Mouse (Mus musculus) cortical plate, adult 2 months (tissue): Measurements from ENCODE around the gene Dok1.

ENCODE experiments used
- CTCF ChIP-seq: fragments of 200-500 bp; IDR thresholded peaks from 2 replicates; pipeline ENCODE4 v1.5.1; 2011; ENCODE audit warnings: mild to moderate bottlenecking, control low read depth, low read length; ENCODE audit not compliant: insufficient read depth; ENCODE audit errors: extremely low read depth
- POLR2A ChIP-seq: fragments of 200-500 bp; IDR thresholded peaks from 2 replicates; pipeline ENCODE4 v1.6.1; 2011; ENCODE audit warnings: mild to moderate bottlenecking, low read length, control low read depth; ENCODE audit not compliant: insufficient read depth; ENCODE audit errors: extremely low read depth

GRCm38 (mm10) chr6:83003850-83004249, 29.4 kb downstream of the Dok1 start:
- TF ChIP-seq CTCF (no peak), POLR2A (no peak)
